8 mouse cellular contexts compared by ENCODE assay signal in genomic region chr7:27228281-27228821, GRCm38 (mm10). TPM values are rescaled to one million over a fixed set of nuclear protein-coding genes. Genes with fewer than 3 reads are reported as not detected.
DNase-seq lines count a peak whose midpoint lies in the region; ATAC-seq and TF ChIP-seq lines count a peak whose summit lies in the region.

Gene Itpkc (minus strand): TSS chr7:27228661.

- WGBS in hindbrain, embryonic 13.5 days: under 1% methylated on average over 49 of the region's 49 CpGs

- H3K27ac ChIP-seq in hindbrain, embryonic 13.5 days: peak within 1 kb of the TSS; percentile 84

- peak; percentile 54 for ATAC-seq in Patski
- ATAC-seq in hindbrain, embryonic 13.5 days (ENCODE audit: low FRiP score): peak; percentile 75

- H3K27me3 ChIP-seq in Patski: no peaks in the 10 kb centered on the region
- no peaks in the 10 kb centered on the region for H3K27me3 ChIP-seq in hindbrain, embryonic 13.5 days

- peaks cover 63% of the 10 kb centered on the region for H3K4me1 ChIP-seq in hindbrain, embryonic 13.5 days (replicated peaks)

- H3K4me3 ChIP-seq in hindbrain, embryonic 13.5 days: peak within 1 kb of the TSS; percentile 71

- DNase-seq in Patski (ENCODE audit: low read depth, low spot score): no peak
- DNase-seq in cerebellum, postnatal 14 days: peak; percentile 91 to 93
- peak; percentile 85 to 86 for DNase-seq in frontal cortex, postnatal 14 days (ENCODE audit: low spot score in 2 of 2)
- peak; percentile 78 to 82 for DNase-seq in layer of hippocampus, postnatal 25 days (ENCODE audit: extremely low spot score in 1 of 2, low spot score in 1 of 2)
- DNase-seq in lung, postnatal 25 days (ENCODE audit: low spot score): peak; percentile 94
- DNase-seq in retina, embryonic 14.5 days (ENCODE audit: low spot score): peak; percentile 94
- peak; percentile 91 for DNase-seq in thymus, postnatal 4 days

- no peaks in the 10 kb centered on the region for H3K9me3 ChIP-seq in hindbrain, embryonic 13.5 days

- H3K9ac ChIP-seq in hindbrain, embryonic 13.5 days: peak within 1 kb of the TSS; percentile 93

- in situ Hi-C loops in Patski (cut with MboI; ENCODE audit: low pct_unique_long_range_greater_than_20kb): no loop called here

- TF ChIP-seq CTCF in Patski (IDR thresholded peaks at IDR 0.05): no peak

- H3K36me3 ChIP-seq in hindbrain, embryonic 13.5 days: peaks cover 6% of the 10 kb centered on the region; the same call in 1 of the 2 replicates

- H3K4me2 ChIP-seq in hindbrain, embryonic 13.5 days: peak within 1 kb of the TSS; percentile 99

- CTCF ChIA-PET in Patski (lab: Charles Lee): no interaction called here

- POLR2A ChIA-PET in Patski (lab: Charles Lee): interaction anchor here (0.9 kb wide), 1 partner anchor 65 kb away, joined by 4 read pairs; no protein-coding TSS in a partner anchor

RNA-seq across cellular contexts. Expression of gene Itpkc, which starts in this region (rescaled TPM):
- polyA plus RNA-seq in Patski (2021): 6.5 TPM
- 6.1 and 6.5 TPM in 2 replicates for polyA plus RNA-seq in hindbrain, embryonic 13.5 days (2015; fragmentation: Nextera tagmentation; extraction: Ambion mirVana)
- total RNA-seq in layer of hippocampus, postnatal 25 days (2021): 1 to 10 TPM; 7.2 to 8.3 TPM
